Mouse (Mus musculus): ENCODE results near the gene Mthfsd. TPM values are rescaled to one million over a fixed set of nuclear protein-coding genes. Genes with fewer than 3 reads are reported as not detected.
A peak's percentile ranks its signal among the peaks of the same experiment; 100 is the strongest.

Mthfsd gene
- polyA plus RNA-seq, 1 experiment = 95.5 TPM

DNA sequence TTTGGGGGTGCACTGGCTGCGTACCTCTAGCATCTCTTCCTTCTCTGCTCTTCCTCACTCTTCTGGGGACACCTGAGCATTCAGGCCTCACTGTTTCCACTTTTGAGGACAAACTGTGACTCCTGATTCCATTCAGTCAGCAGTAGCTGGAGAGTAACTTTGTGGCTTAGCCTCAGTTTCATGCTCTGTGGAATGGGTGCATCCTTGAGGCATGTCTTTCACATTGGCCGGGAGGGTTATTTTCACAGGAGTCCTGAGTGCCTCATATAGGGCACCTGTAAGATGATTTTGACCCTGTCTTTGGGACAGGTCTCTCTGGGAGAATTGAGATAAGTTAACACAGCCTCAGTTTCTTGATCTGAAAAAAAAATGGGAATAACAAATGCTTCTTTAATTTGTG lies 14.9 kb upstream of the Mthfsd start:
- no peak for DNase-seq (ENCODE audit: extremely low spot score in 1 of 2, low spot score in 1 of 2)

DNA sequence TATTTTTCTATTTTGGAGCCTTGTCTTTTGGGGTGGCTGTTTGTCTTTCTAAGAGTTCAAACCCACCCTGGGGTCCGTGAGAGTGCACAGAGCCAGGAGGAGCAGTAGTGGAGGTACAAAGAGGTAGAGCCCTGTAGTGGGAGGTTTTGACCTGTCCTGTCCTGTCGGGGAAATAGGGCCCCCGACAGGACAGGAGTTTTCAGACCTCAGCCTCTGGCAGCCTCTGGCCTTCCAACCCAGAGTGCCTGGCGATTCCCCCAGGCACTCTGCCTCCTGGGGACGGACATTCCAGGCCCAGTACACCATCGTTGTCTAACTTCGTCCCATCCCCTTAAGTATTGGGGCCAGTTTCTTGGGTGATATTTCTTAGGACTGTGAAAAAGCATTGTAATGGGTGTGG lies 14.2 kb upstream of the Mthfsd start:
- DNase-seq (ENCODE audit: extremely low spot score in 1 of 2, low spot score in 1 of 2) = no peak

DNA sequence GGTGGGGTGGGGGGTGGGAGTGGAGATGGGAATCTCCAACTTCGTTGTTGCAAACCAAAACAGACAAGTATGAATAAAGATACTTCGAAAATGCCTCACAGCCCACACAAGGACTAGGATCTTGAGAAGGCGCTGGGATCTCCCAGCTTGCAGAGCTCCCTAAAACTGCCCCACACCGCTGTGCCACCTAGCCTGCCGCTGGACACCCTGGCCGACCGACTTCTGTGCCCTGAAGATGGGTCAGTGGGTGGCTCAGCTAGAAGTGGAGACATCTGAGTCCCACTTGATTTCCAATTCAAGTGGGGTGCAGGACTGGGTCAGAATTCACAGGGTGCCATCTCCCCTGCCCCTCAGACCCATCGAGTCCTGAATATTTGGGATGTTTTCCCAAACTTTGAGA lies 13.5 kb upstream of the Mthfsd start:
- DNase-seq (ENCODE audit: extremely low spot score in 1 of 2, low spot score in 1 of 2) = no peak

DNA sequence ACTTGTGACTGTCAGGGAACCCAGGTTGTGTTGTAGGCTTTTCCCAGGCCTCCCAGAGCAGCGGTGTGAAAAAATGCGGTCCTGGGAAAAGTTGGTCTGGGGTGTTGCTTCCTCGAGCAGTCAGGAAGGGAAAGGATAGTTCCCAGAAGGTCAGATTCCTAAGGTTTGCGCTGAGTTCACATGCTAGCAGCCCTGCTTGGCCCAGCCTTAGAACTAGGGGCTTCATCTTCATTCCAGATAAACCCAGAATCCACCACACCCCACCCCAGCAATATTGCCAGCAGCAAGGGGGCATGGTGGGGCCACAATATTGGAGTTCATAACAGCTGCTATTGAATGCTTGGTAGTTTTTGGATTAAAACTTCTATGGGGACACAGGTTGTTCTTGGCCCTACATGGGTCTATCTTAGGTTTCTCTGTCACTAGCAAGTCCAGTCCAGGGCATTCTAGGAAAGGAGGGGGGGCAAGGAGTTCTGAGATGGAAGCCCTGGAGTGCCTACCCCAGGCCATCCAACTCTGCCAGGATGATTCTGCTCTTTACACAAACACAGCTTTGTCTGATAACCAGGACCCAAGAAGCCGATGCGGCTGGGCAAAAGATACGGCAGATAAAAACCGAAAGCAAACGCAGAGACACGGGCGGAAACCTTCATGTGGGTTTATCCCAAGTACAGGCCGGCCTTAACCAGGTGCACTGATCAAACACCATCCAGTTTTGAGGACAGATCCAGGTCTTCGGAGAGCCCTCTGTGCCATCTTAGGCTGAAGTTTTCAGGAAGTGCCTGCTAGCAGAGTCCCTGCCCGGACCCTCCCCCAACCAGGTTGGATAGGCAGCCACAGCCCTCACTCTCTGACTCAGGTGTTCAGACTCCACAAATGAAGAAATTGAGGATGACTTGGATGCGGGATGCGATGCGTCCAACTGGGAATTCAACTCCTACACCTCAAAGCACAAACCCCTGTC lies 12.5 kb upstream of the Mthfsd start:
- DNase-seq (ENCODE audit: extremely low spot score in 1 of 2, low spot score in 1 of 2) = no peak

DNA sequence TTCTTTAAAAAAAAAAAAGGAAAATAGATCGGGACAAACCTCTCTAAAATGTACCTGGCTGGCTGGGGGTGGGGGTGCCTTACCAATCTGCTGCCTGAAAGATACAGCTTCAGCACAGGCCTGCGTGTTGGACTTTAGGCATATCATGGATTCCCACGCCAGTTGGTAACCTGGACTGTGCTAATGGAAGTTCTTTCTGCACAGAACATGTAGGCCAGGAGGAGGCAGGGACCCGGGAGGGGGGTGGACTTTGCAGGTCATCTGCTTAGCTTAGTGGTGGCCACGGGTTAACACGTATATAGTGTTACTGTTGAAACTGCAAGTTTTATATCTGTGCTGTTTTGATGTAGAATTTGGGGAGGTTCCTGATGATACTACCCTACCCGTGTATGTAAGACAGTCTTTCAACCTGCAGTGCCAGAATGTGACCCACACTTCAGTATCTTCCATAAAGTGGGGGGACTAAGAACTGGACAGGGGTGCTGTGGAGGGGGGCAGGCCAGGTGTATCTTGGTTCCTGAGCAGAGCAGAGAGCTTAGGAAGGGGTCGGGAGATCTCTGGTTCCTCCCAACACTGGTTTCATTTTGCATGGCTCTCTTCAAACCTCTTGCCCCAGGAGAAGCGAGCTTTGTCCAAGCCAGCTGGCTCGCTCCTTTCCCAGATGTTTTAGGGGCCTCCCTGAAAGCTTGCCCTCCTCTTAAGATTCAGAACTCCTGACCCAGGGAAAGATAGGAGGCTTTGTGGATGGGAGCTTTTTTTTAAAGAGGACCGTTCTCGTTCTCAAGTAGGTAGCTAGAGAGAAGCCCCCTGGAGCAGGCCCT lies 11.7 kb upstream of the Mthfsd start:
- no peak for DNase-seq (ENCODE audit: extremely low spot score in 1 of 2, low spot score in 1 of 2)

DNA sequence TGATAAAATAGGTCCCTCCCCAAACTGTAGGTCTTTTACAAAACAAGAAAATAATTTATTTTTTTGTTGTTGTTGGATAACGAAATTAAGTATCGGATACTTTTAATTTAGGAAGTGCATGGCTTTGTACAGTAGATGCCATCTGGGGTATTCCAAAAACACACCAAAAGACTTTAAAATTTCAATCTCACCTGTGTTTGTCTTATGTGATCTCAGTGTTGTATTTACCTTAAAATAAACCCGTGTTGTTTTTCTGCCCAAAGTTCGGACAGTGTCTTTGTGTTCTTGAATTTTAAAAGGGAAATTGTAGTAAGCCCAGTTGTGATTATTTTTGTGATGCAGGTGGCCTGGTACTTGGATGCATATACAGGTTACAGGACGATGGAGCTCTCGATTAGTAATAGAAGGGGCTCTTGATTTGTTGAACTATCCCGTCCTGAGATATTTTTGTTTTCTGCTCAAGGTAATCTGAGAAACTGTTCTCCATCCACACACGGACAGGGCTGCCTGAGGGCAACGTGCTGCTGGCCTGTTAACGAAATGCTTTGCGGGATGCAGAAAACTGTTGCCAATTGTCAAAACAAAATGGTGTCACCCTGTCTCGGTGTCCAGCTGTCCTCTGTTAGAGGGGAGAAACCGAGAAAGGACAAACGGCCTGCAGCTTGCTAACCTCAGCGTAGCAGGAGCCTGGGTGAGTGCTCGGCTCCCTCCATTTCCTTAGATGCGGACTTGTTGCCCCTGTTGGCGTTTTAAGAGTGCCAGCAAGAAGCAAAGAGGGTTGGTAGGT lies 10.6 kb upstream of the Mthfsd start:
- DNase-seq (ENCODE audit: extremely low spot score in 1 of 2, low spot score in 1 of 2) = no peak

DNA sequence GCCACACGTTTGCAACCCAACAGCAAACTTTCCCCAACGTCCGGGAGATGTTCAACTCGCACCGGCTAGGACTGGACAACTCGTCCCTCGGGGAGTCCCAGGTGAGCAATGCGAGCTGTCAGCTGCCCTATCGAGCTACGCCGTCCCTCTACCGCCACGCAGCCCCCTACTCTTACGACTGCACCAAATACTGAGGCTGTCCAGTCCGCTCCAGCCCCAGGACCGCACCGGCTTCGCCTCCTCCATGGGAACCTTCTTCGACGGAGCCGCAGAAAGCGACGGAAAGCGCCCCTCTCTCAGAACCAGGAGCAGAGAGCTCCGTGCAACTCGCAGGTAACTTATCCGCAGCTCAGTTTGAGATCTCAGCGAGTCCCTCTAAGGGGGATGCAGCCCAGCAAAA lies 9.7 kb upstream of the Mthfsd start:
- no peak for DNase-seq (ENCODE audit: extremely low spot score in 1 of 2, low spot score in 1 of 2)

DNA sequence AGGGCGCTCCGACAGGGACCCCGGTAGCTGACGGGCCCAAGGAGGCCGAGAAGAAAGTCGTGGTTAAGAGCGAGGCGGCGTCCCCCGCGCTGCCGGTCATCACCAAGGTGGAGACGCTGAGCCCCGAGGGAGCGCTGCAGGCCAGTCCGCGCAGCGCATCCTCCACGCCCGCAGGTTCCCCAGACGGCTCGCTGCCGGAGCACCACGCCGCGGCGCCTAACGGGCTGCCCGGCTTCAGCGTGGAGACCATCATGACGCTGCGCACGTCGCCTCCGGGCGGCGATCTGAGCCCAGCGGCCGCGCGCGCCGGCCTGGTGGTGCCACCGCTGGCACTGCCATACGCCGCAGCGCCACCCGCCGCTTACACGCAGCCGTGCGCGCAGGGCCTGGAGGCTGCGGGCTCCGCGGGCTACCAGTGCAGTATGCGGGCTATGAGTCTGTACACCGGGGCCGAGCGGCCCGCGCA lies 9.0 kb upstream of the Mthfsd start:
- DNase-seq (ENCODE audit: extremely low spot score in 1 of 2, low spot score in 1 of 2) = no peak

DNA sequence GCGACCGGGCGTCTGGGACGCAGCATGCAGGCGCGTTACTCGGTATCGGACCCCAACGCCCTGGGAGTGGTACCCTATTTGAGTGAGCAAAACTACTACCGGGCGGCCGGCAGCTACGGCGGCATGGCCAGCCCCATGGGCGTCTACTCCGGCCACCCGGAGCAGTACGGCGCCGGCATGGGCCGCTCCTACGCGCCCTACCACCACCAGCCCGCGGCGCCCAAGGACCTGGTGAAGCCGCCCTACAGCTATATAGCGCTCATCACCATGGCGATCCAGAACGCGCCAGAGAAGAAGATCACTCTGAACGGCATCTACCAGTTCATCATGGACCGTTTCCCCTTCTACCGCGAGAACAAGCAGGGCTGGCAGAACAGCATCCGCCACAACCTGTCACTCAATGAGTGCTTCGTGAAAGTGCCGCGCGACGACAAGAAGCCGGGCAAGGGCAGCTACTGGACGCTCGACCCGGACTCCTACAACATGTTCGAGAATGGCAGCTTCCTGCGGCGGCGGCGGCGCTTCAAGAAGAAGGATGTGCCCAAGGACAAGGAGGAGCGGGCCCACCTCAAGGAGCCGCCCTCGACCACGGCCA lies 8.5 kb upstream of the Mthfsd start:
- DNase-seq (ENCODE audit: extremely low spot score in 1 of 2, low spot score in 1 of 2) = no peak

DNA sequence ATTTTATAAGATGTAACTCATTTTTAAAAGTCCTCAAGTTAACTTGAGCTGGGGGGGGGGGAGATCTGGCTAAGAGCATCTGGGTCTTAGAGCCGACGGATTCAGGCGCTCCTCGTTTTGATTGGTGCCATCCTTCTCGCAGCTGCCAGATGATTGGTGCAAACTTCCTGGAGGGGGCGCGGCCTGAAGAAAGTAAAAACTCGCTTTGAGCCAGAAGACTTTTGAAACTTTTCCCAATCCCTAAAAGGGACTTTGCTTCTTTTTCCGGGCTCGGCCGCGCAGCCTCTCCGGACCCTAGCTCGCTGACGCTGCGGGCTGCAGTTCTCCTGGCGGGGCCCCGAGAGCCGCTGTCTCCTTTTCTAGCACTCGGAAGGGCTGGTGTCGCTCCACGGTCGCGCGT lies 7.8 kb upstream of the Mthfsd start, which contains the start of gene Foxc2:
TSS of gene Foxc2 (plus strand) at position 224 of the 400 bp plus-strand sequence.
- peak in 1 of 2 experiments; percentile 56 for DNase-seq (ENCODE audit: extremely low spot score in 1 of 2, low spot score in 1 of 2)

DNA sequence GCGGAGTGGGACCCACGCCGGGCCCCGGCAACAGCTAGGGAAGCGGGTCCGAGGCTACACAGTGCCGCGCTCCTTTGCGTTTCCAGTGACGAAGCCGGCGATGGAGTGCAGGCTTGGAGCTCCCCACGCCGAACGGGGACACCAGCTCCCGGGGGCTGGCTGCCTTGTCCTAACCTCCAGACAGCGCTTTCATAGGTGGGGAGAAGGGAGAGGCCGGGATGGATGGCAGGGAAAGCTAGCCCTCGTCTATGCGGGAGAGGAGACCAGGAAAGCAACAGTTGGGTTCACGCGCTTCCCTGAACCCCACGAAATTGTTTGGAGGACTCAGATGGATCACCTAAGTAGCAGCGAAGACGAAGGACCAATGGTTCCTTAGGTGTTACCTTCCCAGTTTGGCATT lies 6.9 kb upstream of the Mthfsd start:
- DNase-seq (ENCODE audit: extremely low spot score in 1 of 2, low spot score in 1 of 2) = no peak

DNA sequence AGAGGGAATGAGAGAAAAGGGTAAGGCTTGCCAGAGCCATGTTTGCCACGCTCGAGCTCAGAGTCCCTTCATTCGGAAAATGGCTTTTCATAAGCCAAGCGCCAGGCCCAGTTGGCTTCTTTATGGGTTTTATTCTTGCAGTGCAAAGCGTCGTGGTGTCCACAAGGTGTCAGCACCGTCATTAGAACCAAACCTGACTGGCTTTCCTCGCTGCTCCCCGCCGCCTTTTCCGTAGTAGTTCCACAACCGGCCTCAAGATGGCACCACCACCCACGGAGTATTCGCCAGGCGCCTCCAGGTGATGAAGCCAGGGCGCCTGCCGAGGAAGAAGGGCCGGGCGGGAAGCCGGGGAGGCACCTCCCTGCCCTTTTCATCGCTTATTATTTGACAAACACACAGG lies 5.1 kb upstream of the Mthfsd start:
- peak; percentile 82 to 99 for DNase-seq (ENCODE audit: extremely low spot score in 1 of 2, low spot score in 1 of 2)

DNA sequence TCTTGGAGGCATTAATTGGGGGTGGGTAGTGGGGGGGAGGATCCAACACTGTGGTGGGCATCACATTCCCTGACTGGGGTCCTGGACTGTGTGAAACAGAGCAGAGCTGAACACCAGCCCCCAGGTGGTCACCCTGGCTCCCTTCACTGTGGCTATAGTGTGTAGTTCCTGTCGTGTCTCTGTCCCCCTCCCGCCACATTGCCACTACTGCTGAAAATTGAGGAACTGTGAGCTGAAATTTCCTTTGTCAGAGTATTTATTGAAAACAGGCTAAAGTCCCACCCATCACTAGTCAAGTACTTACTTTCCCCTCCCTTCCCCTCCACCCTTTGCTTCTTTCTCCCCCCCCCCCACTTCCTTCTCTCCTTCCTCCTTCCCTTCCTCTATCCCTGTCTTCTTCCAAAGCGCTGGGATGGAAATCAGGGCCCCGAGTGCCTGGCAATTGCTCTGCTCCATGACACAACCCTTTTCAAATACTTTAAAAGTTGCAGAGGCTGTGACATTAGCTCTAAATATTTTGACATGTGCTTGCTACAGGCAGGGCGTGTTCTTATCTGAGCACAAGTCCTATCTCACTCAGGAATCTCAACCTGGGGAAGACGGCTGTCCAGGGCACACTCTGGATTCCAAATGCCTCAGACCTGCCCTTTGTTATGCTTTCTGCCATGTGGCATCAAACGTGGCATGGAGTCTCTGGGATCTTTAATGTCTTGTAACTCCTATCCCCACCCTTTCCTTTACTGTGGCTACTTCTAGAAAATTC lies 3.1 kb upstream of the Mthfsd start:
- no peak for DNase-seq (ENCODE audit: extremely low spot score in 1 of 2, low spot score in 1 of 2)

DNA sequence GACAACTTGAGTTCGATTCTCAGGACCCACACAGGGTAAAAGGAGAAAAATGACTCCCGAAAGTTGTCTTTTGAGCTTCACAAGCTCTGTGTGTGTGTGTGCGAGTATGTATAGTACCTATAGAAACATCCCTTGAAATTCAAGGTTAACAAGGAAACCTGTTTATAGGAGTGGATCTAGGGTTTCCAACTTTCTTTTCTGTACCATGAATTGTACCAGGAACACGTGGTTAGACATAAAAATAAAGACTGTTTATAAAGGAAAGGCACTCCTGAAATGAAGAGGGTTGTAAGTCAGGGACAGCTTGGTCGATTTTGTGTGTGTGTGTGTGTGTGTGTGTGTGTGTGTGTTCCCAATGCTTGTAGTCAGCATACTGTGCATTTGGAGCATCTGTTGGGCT lies 465 bp upstream of the Mthfsd start:
- DNase-seq (ENCODE audit: extremely low spot score in 1 of 2, low spot score in 1 of 2) = no peak

DNA sequence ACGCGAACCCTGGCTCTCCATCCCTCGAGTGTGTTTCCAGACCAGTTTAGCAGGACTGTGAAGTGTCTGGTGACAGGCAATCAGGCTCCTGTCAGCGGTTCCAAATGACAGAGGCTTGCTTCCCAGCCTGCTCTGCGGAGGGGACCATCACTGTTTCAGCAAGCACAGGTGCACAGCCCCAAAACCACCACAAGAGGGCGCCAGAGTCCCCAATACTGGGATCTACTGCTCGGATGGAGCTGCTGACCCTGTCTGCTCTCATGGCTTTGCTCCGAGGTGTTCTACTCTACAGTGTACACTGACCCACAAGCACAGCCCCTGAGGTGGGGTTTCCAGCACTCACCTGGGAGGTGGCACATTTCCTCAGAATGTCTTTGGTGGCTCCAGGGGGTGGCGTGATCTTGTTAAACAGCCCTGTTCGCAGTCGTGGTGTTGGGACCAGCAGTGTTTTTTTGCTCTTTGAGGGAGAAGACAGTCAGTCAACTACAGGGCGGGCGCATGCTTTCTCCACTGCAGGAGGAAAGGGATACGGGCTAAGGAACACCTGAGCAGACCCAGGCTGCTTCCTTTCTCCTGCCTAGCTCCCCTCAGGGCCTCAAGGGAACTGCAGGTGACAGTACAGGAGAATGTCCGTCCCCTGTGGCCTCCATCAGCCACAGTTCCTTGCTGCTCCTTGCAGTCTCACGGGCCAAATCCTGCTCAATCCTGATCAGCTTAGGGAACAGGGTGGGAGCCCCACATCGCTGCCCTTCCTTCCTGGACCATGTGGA lies 4.0 kb downstream of the Mthfsd start:
- DNase-seq (ENCODE audit: extremely low spot score in 1 of 2, low spot score in 1 of 2) = peak; percentile 28 to 84

DNA sequence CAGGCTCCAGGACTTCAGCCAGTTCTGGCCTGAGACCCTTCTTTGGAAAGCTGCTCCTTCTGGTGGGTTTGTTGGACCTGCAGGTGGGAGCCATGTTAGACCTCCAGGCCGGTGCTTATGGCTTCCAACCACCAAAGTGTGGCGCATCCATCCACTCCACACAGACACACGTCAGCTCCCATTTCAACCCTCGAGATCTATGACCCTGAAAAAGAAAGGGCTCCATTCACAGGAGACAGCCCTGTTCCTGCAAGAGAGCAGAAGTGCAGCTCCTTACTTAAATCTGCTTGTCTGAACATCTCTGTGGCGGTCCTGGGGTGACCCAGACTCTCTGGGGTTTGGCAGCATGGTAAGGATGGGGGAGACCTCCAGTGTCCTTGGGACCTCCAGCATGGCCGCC lies 14.7 kb downstream of the Mthfsd start:
- no peak for DNase-seq (ENCODE audit: extremely low spot score in 1 of 2, low spot score in 1 of 2)

DNA sequence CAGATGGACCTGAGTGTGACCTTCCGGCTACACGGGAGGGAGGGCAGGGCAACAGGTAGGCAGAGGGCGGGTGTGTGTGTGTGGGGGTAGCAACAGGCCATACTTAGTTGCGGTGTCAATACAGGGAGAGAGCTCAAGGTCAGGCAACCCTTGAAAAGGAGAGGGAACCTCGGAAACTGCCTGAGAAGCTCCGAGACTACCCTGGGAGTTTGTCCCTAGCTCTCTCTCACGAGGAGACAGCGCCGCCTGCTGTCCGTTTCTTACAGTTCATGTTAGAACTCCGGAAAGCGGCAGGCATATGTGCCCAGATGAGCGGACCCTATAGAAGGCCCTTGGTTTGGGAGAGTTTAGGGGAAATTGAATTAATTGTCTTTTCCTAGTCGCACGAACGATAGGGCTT lies 15.6 kb downstream of the Mthfsd start:
- DNase-seq (ENCODE audit: extremely low spot score in 1 of 2, low spot score in 1 of 2) = peak; percentile 38 to 92

DNA sequence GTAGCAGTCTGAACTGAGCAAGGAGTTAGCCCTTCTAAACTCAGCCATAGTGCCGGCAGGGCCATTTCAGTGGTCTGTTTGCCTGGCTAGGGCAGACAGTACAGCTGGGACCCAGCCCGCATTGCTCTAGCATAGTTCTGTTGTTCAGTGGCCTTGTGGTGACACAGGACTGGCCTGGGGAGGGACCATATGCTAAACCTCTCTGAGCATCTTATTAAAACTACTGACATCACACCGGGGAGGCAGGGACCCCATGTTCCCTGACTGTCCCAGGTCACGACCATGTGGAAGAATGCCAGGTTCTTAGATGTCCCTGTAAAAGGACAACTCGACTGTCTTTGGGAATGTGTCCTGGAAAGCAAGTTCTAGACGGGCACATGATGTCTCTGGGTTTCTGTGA lies 16.1 kb downstream of the Mthfsd start:
- DNase-seq (ENCODE audit: extremely low spot score in 1 of 2, low spot score in 1 of 2) = no peak

DNA sequence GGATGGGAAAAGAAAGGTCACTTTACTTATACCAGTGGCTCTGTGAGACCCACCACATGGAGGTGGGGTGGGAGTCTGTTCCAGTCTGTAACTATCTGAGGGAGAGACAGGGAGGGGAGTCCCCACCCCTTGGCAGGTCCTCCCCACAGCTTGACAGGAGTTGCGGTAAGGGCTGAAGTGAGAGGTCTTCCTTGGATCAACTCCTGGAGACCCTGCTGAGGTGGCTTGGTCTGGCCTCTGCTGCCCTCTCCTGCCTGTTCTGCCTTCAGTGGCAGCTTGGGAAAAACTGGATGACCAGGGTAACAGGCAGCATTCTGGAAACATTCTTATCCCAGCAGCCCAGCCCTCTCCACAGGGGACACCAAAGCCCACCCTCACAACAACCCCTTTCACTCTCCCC lies 17.5 kb downstream of the Mthfsd start:
- DNase-seq (ENCODE audit: extremely low spot score in 1 of 2, low spot score in 1 of 2) = no peak

Data from frontal cortex, adult 2 months (tissue).